Mouse (Mus musculus) cortical plate, adult 2 months (tissue): ENCODE results near the gene Pcnx3.

Experiments used
- CTCF ChIP-seq: fragments of 200-500 bp; IDR thresholded peaks from 2 replicates; pipeline ENCODE4 v1.5.1; 2011; ENCODE audit warnings: mild to moderate bottlenecking, control low read depth, low read length; ENCODE audit not compliant: insufficient read depth; ENCODE audit errors: extremely low read depth
- POLR2A ChIP-seq: fragments of 200-500 bp; IDR thresholded peaks from 2 replicates; pipeline ENCODE4 v1.6.1; 2011; ENCODE audit warnings: mild to moderate bottlenecking, low read length, control low read depth; ENCODE audit not compliant: insufficient read depth; ENCODE audit errors: extremely low read depth

GRCm38 (mm10) chr19:5711907-5712460 lies 23.3 kb upstream of the Pcnx3 start:
- no peak for TF ChIP-seq CTCF
- TF ChIP-seq POLR2A: no peak
